In genomic region chr10:80692249-80693165, GRCm38 (mm10) we compare ENCODE assay signal across 9 mouse cellular contexts. TPM values are rescaled to one million over a fixed set of nuclear protein-coding genes. Genes with fewer than 3 reads are reported as not detected.
DNase-seq lines count a peak whose midpoint lies in the region; ATAC-seq and TF ChIP-seq lines count a peak whose summit lies in the region.
"Had no signal": no experiment of that assay in that cellular context is flagged by ENCODE, and none has a peak within 500 bp of the region (broad histone marks: within the 10 kb centered on the region; RNA-seq: fewer than 3 reads in every experiment).

No protein-coding gene starts in this region.

- H3K9me3 ChIP-seq in liver, embryonic 11.5 days (ENCODE audit: control insufficient read depth, low read length): no peaks in the 10 kb centered on the region
- H3K9me3 ChIP-seq in midbrain, postnatal 0 days (ENCODE audit: low read length): no peaks in the 10 kb centered on the region

- 74% methylated on average over 14 of the region's 14 CpGs for WGBS in heart, adult 2 months
- 62% methylated on average over 14 of the region's 14 CpGs for WGBS in liver, embryonic 11.5 days
- WGBS in midbrain, postnatal 0 days: 83% methylated on average over 14 of the region's 14 CpGs

- no peak for ATAC-seq in liver, embryonic 11.5 days (replicated peaks; ENCODE audit: low FRiP score)
- no peak for ATAC-seq in midbrain, postnatal 0 days (ENCODE audit: low FRiP score)

- H3K36me3 ChIP-seq in heart, adult 2 months (ENCODE audit: control insufficient read depth, insufficient read depth, low read length): no peaks in the 10 kb centered on the region; the same call in 1 of the 2 replicates
- peaks cover 25% of the 10 kb centered on the region for H3K36me3 ChIP-seq in liver, embryonic 11.5 days (ENCODE audit: control insufficient read depth, insufficient read depth, low read length)
- H3K36me3 ChIP-seq in splenic B cell, adult 2 months (ENCODE audit: control insufficient read depth, insufficient read depth, low read length, poor library complexity, severe bottlenecking): peaks cover 15% of the 10 kb centered on the region
- H3K36me3 ChIP-seq in midbrain, postnatal 0 days (ENCODE audit: insufficient read depth, low read length): peaks cover 24% of the 10 kb centered on the region

- H3K79me2 ChIP-seq in heart, adult 2 months (replicated peaks; ENCODE audit: control insufficient read depth, insufficient read depth, low read length): no peaks in the 10 kb centered on the region

- no peak for TF ChIP-seq POLR2A in heart, adult 2 months (IDR thresholded peaks at IDR 0.05; ENCODE audit: insufficient read depth, low read depth, low read length)

- 0 out of 2 replicates have a peak overlapping the region, but pooled peaks have one; percentile 11 for H3K9ac ChIP-seq in heart, adult 2 months (ENCODE audit: low read depth, low read length)
- peak overlapping the region; percentile 17 for H3K9ac ChIP-seq in liver, embryonic 11.5 days (ENCODE audit: low read depth, low read length)
- H3K9ac ChIP-seq in midbrain, postnatal 0 days (replicated peaks; ENCODE audit: low read length, poor library complexity, severe bottlenecking): no peak overlapping the region

- no peak overlapping the region for H3K4me3 ChIP-seq in heart, adult 2 months
- no peak overlapping the region for H3K4me3 ChIP-seq in liver, embryonic 11.5 days (ENCODE audit: low read depth, low read length)
- no peak overlapping the region for H3K4me3 ChIP-seq in midbrain, postnatal 0 days (ENCODE audit: low read depth, low read length)

- no peak overlapping the region; the same call in 1 of the 2 replicates for H3K27ac ChIP-seq in heart, adult 2 months
- H3K27ac ChIP-seq in liver, embryonic 11.5 days (ENCODE audit: low read depth, low read length): 0 out of 2 replicates have a peak overlapping the region, but pooled peaks have one; percentile 35
- H3K27ac ChIP-seq in midbrain, postnatal 0 days (ENCODE audit: low read depth, low read length): no peak overlapping the region

- no peak for TF ChIP-seq CTCF in heart, adult 2 months (IDR thresholded peaks at IDR 0.05)
- TF ChIP-seq CTCF in midbrain, postnatal 0 days (IDR thresholded peaks at IDR 0.05): no peak

- intact Hi-C loops in heart, adult 2 months (cut with DNase I): no loop called here
- intact Hi-C loops in left cerebral cortex, postnatal 14 days (cut with DNase I): no loop called here

- no peak overlapping the region for H3K4me2 ChIP-seq in liver, embryonic 11.5 days
- H3K4me2 ChIP-seq in midbrain, postnatal 0 days (ENCODE audit: low read depth, low read length, poor library complexity, severe bottlenecking): no peak overlapping the region

- DNase-seq in heart, adult 2 months: peak; percentile 32 to 71
- no peak for DNase-seq in heart, adult 9 months (ENCODE audit: low spot score in 2 of 2)
- peak; percentile 53 to 65 for DNase-seq in spleen, adult 18-20 months
- DNase-seq in spleen, postnatal 14 days (ENCODE audit: low spot score in 2 of 2): no peak
- no peak for DNase-seq in liver, embryonic 11.5 days (ENCODE audit: low spot score)
- peak; percentile 77 for DNase-seq in splenic B cell, adult 2 months (ENCODE audit: low read depth, low spot score)
- no peak for DNase-seq in midbrain, postnatal 0 days (ENCODE audit: low spot score)
- no peak for DNase-seq in left cerebral cortex, postnatal 14 days (ENCODE audit: low spot score in 2 of 2)
- DNase-seq: adrenal gland, postnatal 36 days had no signal

- TF ChIP-seq EP300 in heart, adult 2 months (IDR thresholded peaks at IDR 0.05; ENCODE audit: insufficient read depth, low read depth, low read length): no peak

- peaks cover 9% of the 10 kb centered on the region for H3K4me1 ChIP-seq in heart, adult 2 months (ENCODE audit: control insufficient read depth, insufficient read depth, low read length)
- peaks cover 53% of the 10 kb centered on the region for H3K4me1 ChIP-seq in liver, embryonic 11.5 days (replicated peaks; ENCODE audit: control insufficient read depth, insufficient read depth, low read length)
- no peaks in the 10 kb centered on the region for H3K4me1 ChIP-seq in midbrain, postnatal 0 days (ENCODE audit: insufficient read depth, low read length)

- no peaks in the 10 kb centered on the region for H3K27me3 ChIP-seq in heart, adult 2 months (ENCODE audit: control insufficient read depth, insufficient read depth, low read length)
- H3K27me3 ChIP-seq in liver, embryonic 11.5 days (replicated peaks; ENCODE audit: control insufficient read depth, insufficient read depth, low read length): no peaks in the 10 kb centered on the region
- H3K27me3 ChIP-seq in splenic B cell, adult 2 months (ENCODE audit: control insufficient read depth, insufficient read depth, low read length, poor library complexity, severe bottlenecking): no peaks in the 10 kb centered on the region
- H3K27me3 ChIP-seq in midbrain, postnatal 0 days (ENCODE audit: insufficient read depth, low read length): no peaks in the 10 kb centered on the region

RNA-seq across cellular contexts. Expression of gene Mob3a, which starts 9.3 kb away (rescaled TPM):
- 1 to 10 TPM; 7.4 to 7.6 TPM for total RNA-seq in heart, adult 2 months (2021)
- polyA plus RNA-seq in heart, adult 2 months (2012; rRNA removed): 11.7 and 13.6 TPM in 2 replicates
- 56.7 and 57.3 TPM in 2 replicates for polyA plus RNA-seq in liver, embryonic 11.5 days (2014; fragmentation: Nextera tagmentation; extraction: Ambion mirVana)
- total RNA-seq in midbrain, postnatal 0 days (2014; rRNA removed): 66.6 and 75.1 TPM in 2 replicates
- 44.9 and 48.5 TPM in 2 replicates for polyA plus RNA-seq in midbrain, postnatal 0 days (2015; fragmentation: Nextera tagmentation; extraction: Ambion mirVana)
- 10 to 100 TPM; 15.0 to 20.2 TPM for total RNA-seq in left cerebral cortex, postnatal 14 days (2021)

RNA-seq across cellular contexts. Expression of gene Izumo4, which starts 9.5 kb away (rescaled TPM):
- 1 to 10 TPM; 3.4 to 3.8 TPM for total RNA-seq in heart, adult 2 months (2021)
- polyA plus RNA-seq in heart, adult 2 months (2012; rRNA removed): 13.3 and 15.6 TPM in 2 replicates
- 5.7 and 6.8 TPM in 2 replicates for polyA plus RNA-seq in liver, embryonic 11.5 days (2014; fragmentation: Nextera tagmentation; extraction: Ambion mirVana)
- total RNA-seq in midbrain, postnatal 0 days (2014; rRNA removed): 26.3 and 48.0 TPM in 2 replicates
- polyA plus RNA-seq in midbrain, postnatal 0 days (2015; fragmentation: Nextera tagmentation; extraction: Ambion mirVana): 44.0 and 47.4 TPM in 2 replicates
- total RNA-seq in left cerebral cortex, postnatal 14 days (2021): 10 to 100 TPM; 52.8 to 55.3 TPM

RNA-seq across cellular contexts. Expression of gene Mknk2, which starts 14.6 kb away (rescaled TPM):
- total RNA-seq in heart, adult 2 months (2021): 100 to 1,000 TPM; 176 to 229 TPM
- 199 and 208 TPM in 2 replicates for polyA plus RNA-seq in heart, adult 2 months (2012; rRNA removed)
- 124 and 128 TPM in 2 replicates for polyA plus RNA-seq in liver, embryonic 11.5 days (2014; fragmentation: Nextera tagmentation; extraction: Ambion mirVana)
- total RNA-seq in midbrain, postnatal 0 days (2014; rRNA removed): 74.6 and 74.7 TPM in 2 replicates
- 35.3 and 36.0 TPM in 2 replicates for polyA plus RNA-seq in midbrain, postnatal 0 days (2015; fragmentation: Nextera tagmentation; extraction: Ambion mirVana)
- 10 to 100 TPM; 38.4 to 46.7 TPM for total RNA-seq in left cerebral cortex, postnatal 14 days (2021)

RNA-seq across cellular contexts. Expression of gene Btbd2, which starts 35.6 kb away (rescaled TPM):
- 10 to 100 TPM; 43.7 to 44.2 TPM for total RNA-seq in heart, adult 2 months (2021)
- polyA plus RNA-seq in heart, adult 2 months (2012; rRNA removed): 57.3 and 60.1 TPM in 2 replicates
- polyA plus RNA-seq in liver, embryonic 11.5 days (2014; fragmentation: Nextera tagmentation; extraction: Ambion mirVana): 38.0 and 38.4 TPM in 2 replicates
- total RNA-seq in midbrain, postnatal 0 days (2014; rRNA removed): 168 and 215 TPM in 2 replicates
- 71.6 and 80.4 TPM in 2 replicates for polyA plus RNA-seq in midbrain, postnatal 0 days (2015; fragmentation: Nextera tagmentation; extraction: Ambion mirVana)
- total RNA-seq in left cerebral cortex, postnatal 14 days (2021): 10 to 100 TPM; 88.3 to 93.5 TPM

RNA-seq across cellular contexts. Expression of gene Ap3d1, which starts 49.6 kb away (rescaled TPM):
- total RNA-seq in heart, adult 2 months (2021): 10 to 100 TPM; 40.2 to 42.6 TPM
- polyA plus RNA-seq in heart, adult 2 months (2012; rRNA removed): 52.9 and 66.5 TPM in 2 replicates
- 53.1 and 53.2 TPM in 2 replicates for polyA plus RNA-seq in liver, embryonic 11.5 days (2014; fragmentation: Nextera tagmentation; extraction: Ambion mirVana)
- total RNA-seq in midbrain, postnatal 0 days (2014; rRNA removed): 182 and 183 TPM in 2 replicates
- 95.4 and 105 TPM in 2 replicates for polyA plus RNA-seq in midbrain, postnatal 0 days (2015; fragmentation: Nextera tagmentation; extraction: Ambion mirVana)
- total RNA-seq in left cerebral cortex, postnatal 14 days (2021): 100 to 1,000 TPM; 143 to 147 TPM

Comparison
In these comparisons a context has a peak if more than half of its experiments do, and no peak if none do; other contexts are left out.
1. DNase-seq: peak in heart, adult 2 months (2 of 2), spleen, adult 18-20 months (2 of 2) and splenic B cell, adult 2 months (single experiment); none in heart, adult 9 months (0 of 2), spleen, postnatal 14 days (0 of 2), liver, embryonic 11.5 days (single experiment), midbrain, postnatal 0 days (single experiment) and left cerebral cortex, postnatal 14 days (0 of 2).